Comparison of ENCODE assay signal across 9 mouse cellular contexts in the genomic region with DNA sequence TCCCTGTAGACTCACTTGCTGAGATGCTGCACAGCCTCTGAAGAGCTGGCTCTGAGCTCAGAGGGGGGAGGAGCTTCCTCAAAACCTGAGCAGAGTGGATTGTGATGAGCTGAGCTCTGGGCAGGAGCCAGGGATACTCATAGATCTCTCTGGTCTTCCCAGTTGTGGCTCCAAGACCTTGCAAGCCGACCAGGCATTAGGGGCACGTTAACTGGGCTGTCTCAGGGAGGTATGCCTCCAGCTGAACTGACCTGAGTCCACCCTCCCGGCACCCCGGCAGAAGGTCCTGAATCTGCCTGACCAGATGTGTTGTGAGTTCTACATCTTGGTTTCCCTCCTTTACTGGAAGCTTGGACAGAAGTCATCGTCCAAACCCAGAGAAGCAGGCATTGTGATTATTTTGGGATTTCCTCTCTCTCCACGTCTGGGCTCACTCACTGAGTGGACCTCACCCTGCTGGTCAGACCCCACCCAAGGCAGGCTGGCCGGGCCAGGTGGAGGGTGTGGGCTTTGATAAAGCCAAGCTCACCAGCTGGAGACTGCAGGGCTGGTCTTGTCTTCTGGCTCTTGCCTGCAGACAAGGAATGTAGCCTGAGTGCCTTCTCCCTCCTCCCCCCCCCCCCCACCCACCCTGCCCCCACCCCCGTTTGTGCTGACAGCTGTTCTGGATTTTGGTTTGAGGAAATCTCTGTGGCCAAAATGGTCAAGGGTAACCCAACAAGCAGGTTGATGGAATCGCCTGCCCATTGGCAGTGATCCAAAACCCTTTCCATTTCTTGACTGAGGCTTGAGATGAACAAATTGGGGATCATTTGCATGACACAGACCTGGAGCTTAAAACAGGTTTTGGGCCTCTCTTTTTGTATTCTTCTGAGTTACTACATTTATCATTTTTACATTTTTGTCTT. TPM values are rescaled to one million over a fixed set of nuclear protein-coding genes. Genes with fewer than 3 reads are reported as not detected.
DNase-seq lines count a peak whose midpoint lies in the region; ATAC-seq lines count a peak whose summit lies in the region.
"Had no signal": no experiment of that assay in that cellular context is flagged by ENCODE, and none has a peak within 500 bp of the region (broad histone marks: within the 10 kb centered on the region; RNA-seq: fewer than 3 reads in every experiment).

No protein-coding gene starts in this region.

- H3K27me3 ChIP-seq in kidney, embryonic 14.5 days (ENCODE audit: control insufficient read depth, insufficient read depth, low read length) = no peaks in the 10 kb centered on the region
- H3K27me3 ChIP-seq in embryonic facial prominence, embryonic 14.5 days (replicated peaks; ENCODE audit: control insufficient read depth, insufficient read depth, low read length) = no peaks in the 10 kb centered on the region
- no peaks in the 10 kb centered on the region for H3K27me3 ChIP-seq in midbrain, embryonic 15.5 days (replicated peaks)

- no peak overlapping the region for H3K4me2 ChIP-seq in kidney, embryonic 14.5 days (replicated peaks; ENCODE audit: low read depth, low read length)
- H3K4me2 ChIP-seq in embryonic facial prominence, embryonic 14.5 days (ENCODE audit: low read depth, low read length) = no peak overlapping the region
- H3K4me2 ChIP-seq in midbrain, embryonic 15.5 days = no peak overlapping the region

- no peaks in the 10 kb centered on the region for H3K36me3 ChIP-seq in kidney, embryonic 14.5 days (ENCODE audit: control insufficient read depth, insufficient read depth, low read length)
- no peaks in the 10 kb centered on the region for H3K36me3 ChIP-seq in embryonic facial prominence, embryonic 14.5 days (ENCODE audit: control insufficient read depth, insufficient read depth, low read length)
- no peaks in the 10 kb centered on the region for H3K36me3 ChIP-seq in midbrain, embryonic 15.5 days (replicated peaks)

- no peak overlapping the region for H3K27ac ChIP-seq in kidney, embryonic 14.5 days (ENCODE audit: low read depth, low read length)
- H3K27ac ChIP-seq in embryonic facial prominence, embryonic 14.5 days (replicated peaks; ENCODE audit: low read depth, low read length) = peak overlapping the region; percentile 21; the same call in 1 of the 2 replicates
- no peak overlapping the region for H3K27ac ChIP-seq in midbrain, embryonic 15.5 days
- H3K27ac ChIP-seq: liver, embryonic 14.5 days had no signal

- no peak for ATAC-seq in kidney, embryonic 14.5 days (ENCODE audit: low FRiP score, low TSS enrichment)
- ATAC-seq in embryonic facial prominence, embryonic 14.5 days (ENCODE audit: low read depth) = 0 out of 2 replicates have a peak, but pooled peaks have one; percentile 16
- 0 out of 2 replicates have a peak, but pooled peaks have one; percentile 31 for ATAC-seq in midbrain, embryonic 15.5 days (replicated peaks)

- peak; percentile 43 for DNase-seq in kidney, postnatal 10 days
- DNase-seq in ZHBTc4 (ENCODE audit: low read depth, low spot score) = peak; percentile 50
- DNase-seq in embryonic facial prominence, embryonic 14.5 days (ENCODE audit: low spot score) = peak; percentile 71
- peak; percentile 57 for DNase-seq in heart, postnatal 4 days
- no peak for DNase-seq in frontal cortex, postnatal 25 days (ENCODE audit: low spot score in 2 of 2)
- no peak for DNase-seq in layer of hippocampus, adult 9-11 months

- H3K4me1 ChIP-seq in kidney, embryonic 14.5 days (ENCODE audit: control insufficient read depth, insufficient read depth, low read length) = peaks cover 6% of the 10 kb centered on the region
- H3K4me1 ChIP-seq in embryonic facial prominence, embryonic 14.5 days (ENCODE audit: control insufficient read depth, insufficient read depth, low read length) = peaks cover 47% of the 10 kb centered on the region
- peaks cover 47% of the 10 kb centered on the region for H3K4me1 ChIP-seq in midbrain, embryonic 15.5 days

- no peak overlapping the region for H3K9ac ChIP-seq in kidney, embryonic 14.5 days (ENCODE audit: low read depth, low read length)
- H3K9ac ChIP-seq in embryonic facial prominence, embryonic 14.5 days (ENCODE audit: low read depth, low read length) = no peak overlapping the region
- no peak overlapping the region for H3K9ac ChIP-seq in midbrain, embryonic 15.5 days
- H3K9ac ChIP-seq: liver, embryonic 14.5 days had no signal

- H3K9me3 ChIP-seq in kidney, embryonic 14.5 days (ENCODE audit: control insufficient read depth, low read length) = no peaks in the 10 kb centered on the region
- no peaks in the 10 kb centered on the region for H3K9me3 ChIP-seq in embryonic facial prominence, embryonic 14.5 days (ENCODE audit: control insufficient read depth, low read length)
- H3K9me3 ChIP-seq in midbrain, embryonic 15.5 days = no peaks in the 10 kb centered on the region

- no peak overlapping the region for H3K4me3 ChIP-seq in kidney, embryonic 14.5 days (ENCODE audit: low read length)
- H3K4me3 ChIP-seq in embryonic facial prominence, embryonic 14.5 days (ENCODE audit: low read depth, low read length) = no peak overlapping the region
- no peak overlapping the region for H3K4me3 ChIP-seq in midbrain, embryonic 15.5 days

- 66% methylated on average over 9 of the region's 9 CpGs for WGBS in kidney, embryonic 14.5 days
- 45% methylated on average over 8 of the region's 9 CpGs for WGBS in embryonic facial prominence, embryonic 14.5 days
- WGBS in midbrain, embryonic 15.5 days = 70% methylated on average over 9 of the region's 9 CpGs

RNA-seq across cellular contexts. Expression of a gene that starts 44.1 kb away (rescaled TPM):
- polyA plus RNA-seq in kidney, embryonic 14.5 days (2014; fragmentation: Nextera tagmentation; extraction: Ambion mirVana) = 9.2 and 10.0 TPM in 2 replicates
- 6.7 and 8.1 TPM in 2 replicates for polyA plus RNA-seq in embryonic facial prominence, embryonic 14.5 days (2014; fragmentation: Nextera tagmentation; extraction: Ambion mirVana)
- total RNA-seq in heart, postnatal 4 days (2021) = 10 to 100 TPM; 15.5 to 16.4 TPM
- polyA plus RNA-seq in midbrain, embryonic 15.5 days (2015; fragmentation: Nextera tagmentation; extraction: Ambion mirVana) = 17.9 and 19.2 TPM in 2 replicates

Comparison
In these comparisons a context has a peak if more than half of its experiments do, and no peak if none do; other contexts are left out.
1. DNase-seq: peak in kidney, postnatal 10 days (single experiment), ZHBTc4 (single experiment), embryonic facial prominence, embryonic 14.5 days (single experiment) and heart, postnatal 4 days (single experiment); none in frontal cortex, postnatal 25 days (0 of 2) and layer of hippocampus, adult 9-11 months (single experiment).